Mouse (Mus musculus): ENCODE measurements around the gene Hbq1a. TPM values are rescaled to one million over a fixed set of nuclear protein-coding genes. Genes with fewer than 3 reads are reported as not detected.
"Not testable (repeated sequence)": the region's sequence is repeated elsewhere in the genome, so short reads cannot be mapped to it uniquely, and the experiment has no call there.

The Hbq1a gene
- polyA plus RNA-seq (2012; rRNA removed), result 1.1 TPM in 2 replicates

DNA sequence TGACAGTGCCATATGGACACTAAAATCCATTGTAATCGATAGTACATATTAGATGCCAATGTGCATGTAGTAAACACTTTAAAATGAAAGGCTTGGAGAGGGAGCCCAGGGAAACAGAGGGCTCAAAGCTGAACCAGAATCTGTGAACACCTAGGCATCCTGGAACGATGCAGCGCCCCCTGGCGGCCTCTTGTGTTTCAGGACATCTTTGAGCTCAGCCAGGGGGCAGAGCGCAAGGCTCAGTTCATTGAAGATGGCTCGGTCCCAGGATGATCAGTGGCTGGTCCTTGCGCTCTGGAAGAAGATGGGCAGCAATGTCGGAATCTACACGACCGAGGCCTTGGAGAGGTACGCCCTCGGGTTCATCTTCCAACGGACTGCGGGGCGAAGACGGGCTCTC is at the start of gene Hbq1a:
Gene Hbq1a, plus strand, starts transcription at position 205 of the 400 bp plus-strand sequence.
- peak; percentile 53 to 66 for DNase-seq
- H3K4me1 ChIP-seq (ENCODE audit: control insufficient read depth, insufficient read depth, low read length); H3K27ac ChIP-seq (ENCODE audit: insufficient read depth, low read length); H3K27me3 ChIP-seq (ENCODE audit: control insufficient read depth, insufficient read depth, low read length): not testable (repeated sequence)
- WGBS, result 9% methylated on average over 16 of the region's 16 CpGs
- TF ChIP-seq CTCF (IDR thresholded peaks at IDR 0.05; ENCODE audit: borderline replicate concordance, insufficient read depth, low read depth, low read length), result peak; percentile 58; the same call in 1 of the 2 replicates
- H3K4me3 ChIP-seq (replicated peaks; ENCODE audit: insufficient read depth, low read depth, low read length), result peak within 1 kb of the TSS; percentile 52

DNA sequence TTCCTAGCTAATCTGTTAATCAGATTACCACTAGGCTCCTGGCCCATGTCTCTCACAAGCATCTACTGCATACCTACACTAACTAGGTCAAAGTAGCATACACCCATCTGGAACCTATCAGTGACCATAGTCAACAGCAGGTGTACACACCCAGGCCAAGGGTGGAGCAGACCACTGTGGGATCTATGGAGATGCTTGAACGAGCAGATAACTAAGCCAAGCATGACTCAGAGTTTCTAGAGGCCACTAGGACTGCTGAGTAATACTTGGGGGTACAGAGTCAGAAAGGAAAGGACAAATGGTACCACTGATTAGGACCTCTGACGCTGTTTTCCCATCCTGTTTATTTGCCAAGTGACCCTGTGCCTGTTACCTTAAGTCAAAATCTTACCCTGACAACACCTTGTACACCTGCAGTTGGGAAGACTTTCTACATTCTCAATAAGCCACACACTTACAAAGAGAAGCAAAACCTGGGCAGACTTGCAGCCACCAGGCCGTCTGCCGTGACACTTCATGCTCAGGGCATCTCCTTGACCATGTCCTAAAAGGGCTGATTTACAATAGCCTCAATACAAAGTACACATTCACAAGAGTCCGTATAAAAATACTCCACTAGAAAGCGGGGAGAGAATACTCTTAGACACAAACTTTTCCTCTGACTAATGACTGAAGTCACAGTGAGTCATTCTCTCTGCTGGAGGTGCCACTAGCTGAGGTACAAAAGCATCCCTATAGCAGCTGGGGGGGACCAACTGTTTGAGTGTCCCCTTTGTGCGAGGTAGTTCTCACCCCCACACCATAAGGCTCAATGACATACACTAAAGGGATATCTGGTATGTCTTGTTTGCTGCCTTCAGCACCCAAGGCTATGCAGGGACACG is 48.7 kb upstream of the Hbq1a start:
- H3K4me1 ChIP-seq (ENCODE audit: control insufficient read depth, insufficient read depth, low read length), result no peaks in the 10 kb centered on the region
- H3K4me3 ChIP-seq (replicated peaks; ENCODE audit: insufficient read depth, low read depth, low read length), result no peak overlapping the region
- H3K27me3 ChIP-seq (ENCODE audit: control insufficient read depth, insufficient read depth, low read length), result no peaks in the 10 kb centered on the region
- H3K27ac ChIP-seq (ENCODE audit: insufficient read depth, low read length), result no peak overlapping the region
- TF ChIP-seq POLR2A (IDR thresholded peaks at IDR 0.05; ENCODE audit: borderline replicate concordance, insufficient read depth, low read length) (no peak), CTCF (IDR thresholded peaks at IDR 0.05; ENCODE audit: borderline replicate concordance, insufficient read depth, low read depth, low read length) (no peak)
- 91% methylated on average over 8 of the region's 8 CpGs for WGBS
- DNase-seq, result no peak

DNA sequence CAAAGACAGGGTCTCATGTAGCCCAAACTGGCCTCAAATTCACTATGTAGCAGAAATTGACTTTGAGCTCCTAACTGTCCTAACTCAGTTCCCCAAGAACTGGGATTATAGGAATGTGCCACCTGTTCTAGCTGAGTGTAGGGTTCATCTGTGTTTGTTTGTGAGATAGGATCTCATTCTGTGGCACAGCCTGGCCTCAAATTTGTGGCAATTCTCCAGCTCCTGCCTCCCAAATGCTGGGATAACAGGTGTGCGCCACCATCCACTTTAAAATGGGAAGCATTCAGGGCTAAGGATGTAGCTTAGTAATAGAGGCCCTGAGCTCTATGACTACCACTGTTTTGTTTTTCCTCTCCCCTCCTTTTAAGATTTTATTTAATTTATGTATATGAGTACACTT is 46.7 kb upstream of the Hbq1a start:
- Histone ChIP-seq H3K27ac (ENCODE audit: insufficient read depth, low read length) (no peak overlapping the region), H3K4me1 (ENCODE audit: control insufficient read depth, insufficient read depth, low read length) (no peaks in the 10 kb centered on the region), H3K4me3 (replicated peaks; ENCODE audit: insufficient read depth, low read depth, low read length) (no peak overlapping the region), H3K27me3 (ENCODE audit: control insufficient read depth, insufficient read depth, low read length) (no peaks in the 10 kb centered on the region)
- no peak for TF ChIP-seq CTCF (IDR thresholded peaks at IDR 0.05; ENCODE audit: borderline replicate concordance, insufficient read depth, low read depth, low read length)
- no peak for TF ChIP-seq POLR2A (IDR thresholded peaks at IDR 0.05; ENCODE audit: borderline replicate concordance, insufficient read depth, low read length)
- peak in 1 of 2 experiments; percentile 49 for DNase-seq
- 37% methylated on average over 1 of the region's 1 CpGs for WGBS

DNA sequence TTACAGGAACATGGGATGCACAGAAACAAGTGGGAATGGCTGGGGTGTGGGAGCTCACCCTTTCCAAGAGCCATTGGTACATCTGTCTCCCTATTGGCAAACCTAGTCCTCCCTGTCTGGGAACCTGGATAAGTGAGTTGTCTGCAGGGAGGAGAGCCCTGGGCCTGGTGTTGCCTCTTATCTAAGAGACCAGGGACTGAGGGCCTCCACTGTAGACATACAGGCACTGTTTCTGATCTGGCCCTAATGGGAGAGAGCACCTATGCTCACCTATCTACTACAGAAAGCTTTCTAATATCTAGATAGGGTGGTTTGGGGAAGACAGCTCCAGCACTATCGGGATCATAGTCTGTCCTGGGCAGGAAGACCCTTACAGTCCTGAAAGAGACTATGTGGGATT is 43.7 kb upstream of the Hbq1a start:
- 100% methylated on average over 1 of the region's 1 CpGs for WGBS
- no peak for DNase-seq
- no peak overlapping the region for H3K27ac ChIP-seq (ENCODE audit: insufficient read depth, low read length)
- no peak for TF ChIP-seq POLR2A (IDR thresholded peaks at IDR 0.05; ENCODE audit: borderline replicate concordance, insufficient read depth, low read length)
- TF ChIP-seq CTCF (IDR thresholded peaks at IDR 0.05; ENCODE audit: borderline replicate concordance, insufficient read depth, low read depth, low read length), result no peak
- no peaks in the 10 kb centered on the region for H3K4me1 ChIP-seq (ENCODE audit: control insufficient read depth, insufficient read depth, low read length)
- no peaks in the 10 kb centered on the region for H3K27me3 ChIP-seq (ENCODE audit: control insufficient read depth, insufficient read depth, low read length)
- H3K4me3 ChIP-seq (replicated peaks; ENCODE audit: insufficient read depth, low read depth, low read length), result no peak overlapping the region

DNA sequence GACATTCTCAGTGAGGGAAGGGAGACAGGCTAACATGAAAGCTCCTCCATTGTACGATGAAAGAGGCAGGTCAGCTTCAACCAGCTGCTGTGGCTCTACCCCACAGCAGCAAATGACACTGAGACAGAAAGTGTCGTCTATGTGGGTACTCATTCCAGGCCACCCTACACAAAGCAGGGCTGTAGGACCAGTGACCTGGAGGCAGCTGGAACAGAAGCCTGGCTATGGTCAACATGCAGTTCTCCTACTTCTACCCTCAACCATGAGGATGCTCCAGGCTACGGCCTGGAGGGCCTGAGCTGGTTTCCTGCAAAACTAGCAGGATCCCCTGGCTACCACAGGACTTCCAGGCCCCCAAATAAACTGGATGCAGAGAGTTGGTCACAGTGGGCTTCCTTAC is 43.3 kb upstream of the Hbq1a start:
- Histone ChIP-seq H3K27ac (ENCODE audit: insufficient read depth, low read length) (no peak overlapping the region), H3K4me3 (replicated peaks; ENCODE audit: insufficient read depth, low read depth, low read length) (no peak overlapping the region), H3K27me3 (ENCODE audit: control insufficient read depth, insufficient read depth, low read length) (no peaks in the 10 kb centered on the region), H3K4me1 (ENCODE audit: control insufficient read depth, insufficient read depth, low read length) (no peaks in the 10 kb centered on the region)
- no peak for DNase-seq
- TF ChIP-seq POLR2A (IDR thresholded peaks at IDR 0.05; ENCODE audit: borderline replicate concordance, insufficient read depth, low read length) (no peak), CTCF (IDR thresholded peaks at IDR 0.05; ENCODE audit: borderline replicate concordance, insufficient read depth, low read depth, low read length) (no peak)
- 90% methylated on average over 3 of the region's 3 CpGs for WGBS

DNA sequence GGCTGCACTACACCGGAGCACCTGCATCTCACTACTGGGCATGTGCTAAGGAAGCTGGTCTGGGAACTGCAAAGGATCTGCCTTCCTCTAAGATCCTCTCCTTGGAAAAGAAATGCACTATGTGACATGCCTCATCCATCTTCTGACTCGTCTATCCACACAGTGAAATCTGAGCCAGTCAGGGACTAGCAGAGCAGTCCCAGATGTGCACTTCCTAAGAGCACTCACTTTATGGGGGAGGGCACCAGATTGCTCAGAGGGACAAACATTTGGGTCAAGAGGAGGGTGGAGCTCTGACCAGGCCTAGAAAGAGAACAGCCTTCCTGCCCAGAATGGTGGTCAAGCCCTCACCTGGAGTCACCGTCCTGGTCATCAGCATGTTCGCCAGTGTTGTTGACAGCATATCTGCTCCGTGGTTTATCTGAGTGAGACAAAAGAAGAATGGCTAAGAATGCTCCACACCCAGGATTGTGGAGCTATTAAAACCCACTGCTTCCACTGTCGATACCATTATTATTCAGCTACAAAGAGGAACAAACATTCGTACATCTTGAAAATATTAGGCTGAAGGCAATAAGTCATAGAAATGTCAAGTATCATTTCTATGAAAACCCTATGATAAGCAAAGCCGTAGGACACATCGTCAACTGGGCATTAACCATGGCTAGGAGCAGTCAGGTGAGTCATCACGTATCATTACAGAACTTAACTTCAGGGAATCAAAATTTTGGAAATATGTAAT is 37.0 kb upstream of the Hbq1a start:
- no peak for DNase-seq
- WGBS, result 92% methylated on average over 10 of the region's 10 CpGs
- no peak overlapping the region for H3K27ac ChIP-seq (ENCODE audit: insufficient read depth, low read length)
- H3K4me3 ChIP-seq (replicated peaks; ENCODE audit: insufficient read depth, low read depth, low read length), result no peak overlapping the region
- TF ChIP-seq CTCF (IDR thresholded peaks at IDR 0.05; ENCODE audit: borderline replicate concordance, insufficient read depth, low read depth, low read length) (no peak), POLR2A (IDR thresholded peaks at IDR 0.05; ENCODE audit: borderline replicate concordance, insufficient read depth, low read length) (no peak)
- H3K27me3 ChIP-seq (ENCODE audit: control insufficient read depth, insufficient read depth, low read length), result no peaks in the 10 kb centered on the region
- no peaks in the 10 kb centered on the region for H3K4me1 ChIP-seq (ENCODE audit: control insufficient read depth, insufficient read depth, low read length)

DNA sequence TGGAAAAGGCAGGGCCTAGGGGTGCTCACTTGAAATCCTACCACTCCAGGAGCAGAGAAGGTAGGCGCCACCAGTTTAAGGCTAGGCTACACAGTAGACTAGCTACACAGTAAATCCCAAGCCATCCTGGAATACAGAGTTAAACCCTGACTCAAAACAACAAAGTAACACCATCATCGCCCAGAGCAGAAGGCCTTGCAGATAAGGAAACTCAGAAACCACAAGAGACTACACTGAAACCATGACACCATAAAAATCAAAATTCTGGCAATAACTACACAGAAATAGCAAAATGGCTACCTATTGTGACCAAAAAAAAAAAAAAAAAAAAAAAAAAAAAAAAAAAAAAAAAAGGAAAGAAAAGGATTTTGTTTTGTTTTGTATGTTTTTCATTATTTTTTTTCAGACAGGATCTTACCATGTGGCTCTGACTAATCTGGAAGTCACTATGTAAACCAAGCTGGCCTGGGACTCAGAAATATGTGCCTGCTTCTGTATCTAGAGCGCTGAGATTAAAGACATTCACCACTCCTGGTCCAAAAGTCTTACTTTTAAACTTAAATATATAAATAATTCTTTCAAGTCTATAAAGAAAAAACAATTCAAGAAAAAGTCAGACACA is 34.6 kb upstream of the Hbq1a start:
- H3K27ac ChIP-seq (ENCODE audit: insufficient read depth, low read length), result no peak overlapping the region
- whole genome bisulfite sequencing, result 95% methylated on average over 3 of the region's 3 CpGs
- H3K4me3 ChIP-seq (replicated peaks; ENCODE audit: insufficient read depth, low read depth, low read length), result no peak overlapping the region
- H3K27me3 ChIP-seq (ENCODE audit: control insufficient read depth, insufficient read depth, low read length), result no peaks in the 10 kb centered on the region
- no peaks in the 10 kb centered on the region for H3K4me1 ChIP-seq (ENCODE audit: control insufficient read depth, insufficient read depth, low read length)
- TF ChIP-seq CTCF (IDR thresholded peaks at IDR 0.05; ENCODE audit: borderline replicate concordance, insufficient read depth, low read depth, low read length) (no peak), POLR2A (IDR thresholded peaks at IDR 0.05; ENCODE audit: borderline replicate concordance, insufficient read depth, low read length) (no peak)
- no peak for DNase-seq

Measured in cerebellum, adult 2 months (tissue).